Mouse (Mus musculus) layer of hippocampus, adult 8-10 months (tissue): ENCODE data around the gene Zfpm1. TPM values are rescaled to one million over a fixed set of nuclear protein-coding genes. Genes with fewer than 3 reads are reported as not detected.

Experiments
- DNase-seq, 2 experiments: peaks; one replicate each; pipeline ENCODE4 v3.0.0; 2022; ENCODE audit warnings: low spot score in 2 of 2
- total RNA-seq, 4 experiments: library from RNA; stranded (reverse); gene quantifications; 2 replicates each; pipeline ENCODE4 v1.2.4; 2022

Gene Zfpm1
- total RNA-seq = 10 to 100 TPM; 37.3 to 45.5 (median 41.5) TPM

GRCm38 (mm10) chr8:122282035-122282358 is at the start of gene Zfpm1:
Gene Zfpm1, plus strand, starts transcription at chr8:122282141.
- DNase-seq = no peak

- peak in 1 of 2 experiments; percentile 44 for DNase-seq
Observed at GRCm38 (mm10) chr8:122234055-122234454, 47.9 kb upstream of the Zfpm1 start.

- no peak for DNase-seq
Observed at GRCm38 (mm10) chr8:122236521-122236920, 45.4 kb upstream of the Zfpm1 start.

GRCm38 (mm10) chr8:122238225-122238624 is 43.7 kb upstream of the Zfpm1 start:
- DNase-seq = no peak

GRCm38 (mm10) chr8:122238731-122239130 is 43.2 kb upstream of the Zfpm1 start:
- no peak for DNase-seq

GRCm38 (mm10) chr8:122240241-122241026 is 41.5 kb upstream of the Zfpm1 start:
- no peak for DNase-seq

- DNase-seq = no peak
Observed at GRCm38 (mm10) chr8:122243310-122243709, 38.6 kb upstream of the Zfpm1 start.

- no peak for DNase-seq
Observed at GRCm38 (mm10) chr8:122245161-122245560, 36.8 kb upstream of the Zfpm1 start.

- no peak for DNase-seq
Observed at GRCm38 (mm10) chr8:122246257-122247211, 35.4 kb upstream of the Zfpm1 start.

GRCm38 (mm10) chr8:122251739-122252138 is 30.2 kb upstream of the Zfpm1 start:
- no peak for DNase-seq

- DNase-seq = no peak
Observed at GRCm38 (mm10) chr8:122252366-122252765, 29.6 kb upstream of the Zfpm1 start.

- peak in 1 of 2 experiments; percentile 77 for DNase-seq
Observed at GRCm38 (mm10) chr8:122259351-122259750, 22.6 kb upstream of the Zfpm1 start.

- no peak for DNase-seq
Observed at GRCm38 (mm10) chr8:122260755-122261154, 21.2 kb upstream of the Zfpm1 start.

GRCm38 (mm10) chr8:122262835-122263234 is 19.1 kb upstream of the Zfpm1 start:
- DNase-seq = no peak

GRCm38 (mm10) chr8:122264243-122264642 is 17.7 kb upstream of the Zfpm1 start:
- DNase-seq = peak in 1 of 2 experiments; percentile 54

- DNase-seq = no peak
Observed at GRCm38 (mm10) chr8:122265522-122265921, 16.4 kb upstream of the Zfpm1 start.

GRCm38 (mm10) chr8:122266867-122267266 is 15.1 kb upstream of the Zfpm1 start:
- no peak for DNase-seq

GRCm38 (mm10) chr8:122268861-122269260 is 13.1 kb upstream of the Zfpm1 start:
- DNase-seq = no peak

- peak; percentile 64 to 80 for DNase-seq
Observed at GRCm38 (mm10) chr8:122269404-122269803, 12.5 kb upstream of the Zfpm1 start.

GRCm38 (mm10) chr8:122270555-122270954 is 11.4 kb upstream of the Zfpm1 start:
- DNase-seq = no peak

GRCm38 (mm10) chr8:122273152-122273551 is 8.8 kb upstream of the Zfpm1 start:
- peak in 1 of 2 experiments; percentile 55 for DNase-seq

- no peak for DNase-seq
Observed at GRCm38 (mm10) chr8:122273826-122274225, 8.1 kb upstream of the Zfpm1 start.
